Mouse (Mus musculus): Measurements from ENCODE around the gene Rps18. TPM values are rescaled to one million over a fixed set of nuclear protein-coding genes. Genes with fewer than 3 reads are reported as not detected.

Rps18 gene
- polyA plus RNA-seq, 1 experiment from 2014 or later: 872 TPM

DNA sequence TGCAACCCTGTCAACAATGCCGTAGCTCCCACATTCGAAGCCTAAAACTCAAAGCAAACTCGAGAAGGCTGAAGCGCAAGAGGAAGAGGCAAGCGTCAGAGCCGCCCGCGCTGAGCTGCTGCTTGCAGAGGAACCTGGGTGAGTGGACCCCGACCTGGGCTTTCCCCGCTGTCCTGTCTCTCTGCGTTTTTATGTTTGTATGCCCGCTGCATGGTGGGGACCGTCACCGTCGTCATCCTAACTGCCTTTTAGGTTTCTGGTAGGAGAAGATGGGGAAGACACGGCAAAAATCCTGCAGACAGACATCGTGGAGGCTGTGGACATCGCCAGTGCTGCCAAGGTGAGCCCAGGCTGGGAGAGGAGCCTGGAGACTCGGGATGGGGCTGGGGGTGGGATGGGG lies 14.4 kb downstream of the Rps18 start:
- Histone ChIP-seq H3K36me3 (ENCODE audit: control insufficient read depth, insufficient read depth, low read length) (peaks cover 59% of the 10 kb centered on the region), H3K9ac (replicated peaks; ENCODE audit: low read length) (peak overlapping the region; percentile 58), H3K4me1 (ENCODE audit: control insufficient read depth, insufficient read depth, low read length) (peaks cover 16% of the 10 kb centered on the region), H3K9me3 (ENCODE audit: control insufficient read depth, low read length) (no peaks in the 10 kb centered on the region), H3K4me2 (ENCODE audit: low read length) (peak overlapping the region; percentile 95), H3K4me3 (replicated peaks; ENCODE audit: low read depth, low read length) (peak overlapping the region; percentile 67), H3K27ac (replicated peaks; ENCODE audit: low read depth, low read length) (no peak overlapping the region), H3K27me3 (ENCODE audit: control insufficient read depth, insufficient read depth, low read length) (no peaks in the 10 kb centered on the region)
- 63% methylated on average over 19 of the region's 19 CpGs for WGBS
- ATAC-seq (ENCODE audit: low FRiP score, low TSS enrichment) (no peak), DNase-seq (no peak)

DNA sequence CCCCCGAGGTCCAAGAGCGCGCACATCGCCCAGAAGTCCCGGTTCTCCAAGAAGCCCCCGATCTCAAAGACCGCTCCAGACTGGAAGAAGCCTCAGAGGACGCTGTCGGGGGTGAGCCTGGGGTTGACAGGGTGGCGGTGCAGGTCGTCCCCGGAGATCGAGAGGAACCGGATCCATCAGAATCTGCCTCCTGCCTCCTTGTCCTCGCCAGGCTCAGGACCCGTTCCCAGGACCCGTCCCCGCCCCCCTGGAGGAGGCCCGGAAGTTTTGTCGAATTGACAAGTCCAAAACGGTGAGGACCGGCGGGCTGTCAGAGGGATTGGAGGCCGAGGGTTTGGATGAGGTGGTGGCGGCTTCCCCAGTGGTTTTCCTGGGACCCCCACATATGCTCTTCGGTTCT lies 14.8 kb downstream of the Rps18 start:
- WGBS: 4% methylated on average over 26 of the region's 26 CpGs
- ATAC-seq (ENCODE audit: low FRiP score, low TSS enrichment): 0 out of 2 replicates have a peak, but pooled peaks have one; percentile 7
- no peaks in the 10 kb centered on the region for H3K9me3 ChIP-seq (ENCODE audit: control insufficient read depth, low read length)
- peaks cover 55% of the 10 kb centered on the region for H3K36me3 ChIP-seq (ENCODE audit: control insufficient read depth, insufficient read depth, low read length)
- H3K9ac ChIP-seq (replicated peaks; ENCODE audit: low read length): peak overlapping the region; percentile 58
- H3K4me3 ChIP-seq (replicated peaks; ENCODE audit: low read depth, low read length): peak overlapping the region; percentile 67
- no peak overlapping the region for H3K27ac ChIP-seq (replicated peaks; ENCODE audit: low read depth, low read length)
- H3K4me2 ChIP-seq (ENCODE audit: low read length): peak overlapping the region; percentile 95
- no peak for DNase-seq
- no peaks in the 10 kb centered on the region for H3K27me3 ChIP-seq (ENCODE audit: control insufficient read depth, insufficient read depth, low read length)
- H3K4me1 ChIP-seq (ENCODE audit: control insufficient read depth, insufficient read depth, low read length): peaks cover 16% of the 10 kb centered on the region

DNA sequence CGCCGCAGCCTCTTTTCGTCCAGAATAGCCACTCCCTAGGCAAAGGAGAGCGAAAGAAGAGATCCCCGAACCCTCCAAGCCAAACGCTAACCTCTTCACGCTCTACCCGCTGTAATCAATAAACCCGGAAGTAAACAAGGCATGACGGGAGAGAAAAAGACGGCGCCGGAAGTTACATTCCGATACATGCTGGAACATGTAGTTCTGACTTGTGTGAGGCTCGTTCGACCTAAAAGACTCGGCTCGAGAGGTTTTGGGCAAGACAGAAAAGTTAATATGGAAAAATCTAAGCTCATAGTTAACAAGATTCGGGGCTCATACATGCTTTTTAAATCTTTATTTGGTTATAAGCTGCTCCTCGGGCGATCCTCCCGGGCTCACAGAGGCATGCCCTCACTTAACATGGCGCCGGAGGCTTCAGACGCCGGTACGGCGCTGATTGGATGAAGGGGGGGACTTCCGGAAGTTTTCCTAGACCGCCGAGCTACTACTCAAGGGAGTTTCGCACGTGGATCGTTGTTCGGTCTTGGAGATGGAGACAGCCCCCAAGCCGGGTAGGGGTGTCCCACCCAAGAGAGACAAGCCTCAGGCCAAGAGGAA lies 15.5 kb downstream of the Rps18 start, which contains the start of the genes Pfdn6 and Wdr46:
Pfdn6 (minus strand) TSS at position 138 of the 600 bp plus-strand sequence.
Wdr46 (plus strand) TSS at position 455 of the 600 bp plus-strand sequence.
- peak within 1 kb of the TSS; percentile 95 for H3K4me2 ChIP-seq (ENCODE audit: low read length)
- DNase-seq: peak; percentile 96
- H3K4me1 ChIP-seq (ENCODE audit: control insufficient read depth, insufficient read depth, low read length): peaks cover 16% of the 10 kb centered on the region
- under 1% methylated on average over 36 of the region's 36 CpGs for WGBS
- no peaks in the 10 kb centered on the region for H3K27me3 ChIP-seq (ENCODE audit: control insufficient read depth, insufficient read depth, low read length)
- no peak within 1 kb of the TSS for H3K27ac ChIP-seq (replicated peaks; ENCODE audit: low read depth, low read length)
- peak within 1 kb of the TSS; percentile 67 for H3K4me3 ChIP-seq (replicated peaks; ENCODE audit: low read depth, low read length)
- H3K36me3 ChIP-seq (ENCODE audit: control insufficient read depth, insufficient read depth, low read length): peaks cover 55% of the 10 kb centered on the region
- no peaks in the 10 kb centered on the region for H3K9me3 ChIP-seq (ENCODE audit: control insufficient read depth, low read length)
- H3K9ac ChIP-seq (replicated peaks; ENCODE audit: low read length): peak within 1 kb of the TSS; percentile 65
- peak; percentile 91 for ATAC-seq (ENCODE audit: low FRiP score, low TSS enrichment)

DNA sequence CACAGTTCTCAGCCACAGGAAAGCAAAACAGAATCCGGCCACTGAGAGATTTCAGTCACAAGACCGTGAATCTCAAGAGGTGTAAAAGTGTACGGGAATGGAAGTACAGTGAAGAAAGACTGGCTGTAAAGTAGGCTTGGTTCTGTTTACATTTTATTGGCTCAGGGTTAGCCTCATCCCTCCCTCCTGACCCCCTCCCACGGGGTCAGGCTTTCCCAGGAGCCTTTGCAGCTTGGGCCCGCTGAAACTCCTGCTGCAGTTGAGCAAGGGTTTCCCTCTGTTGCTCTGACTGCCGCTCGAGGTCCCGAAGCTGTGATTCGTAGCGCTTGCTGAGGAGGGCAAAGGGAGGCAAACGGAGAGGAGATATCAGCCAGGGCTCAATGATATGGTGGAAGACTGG lies 17.0 kb downstream of the Rps18 start:
- no peak overlapping the region for H3K9ac ChIP-seq (replicated peaks; ENCODE audit: low read length)
- H3K9me3 ChIP-seq (ENCODE audit: control insufficient read depth, low read length): no peaks in the 10 kb centered on the region
- WGBS: 88% methylated on average over 11 of the region's 11 CpGs
- H3K4me1 ChIP-seq (ENCODE audit: control insufficient read depth, insufficient read depth, low read length): peaks cover 16% of the 10 kb centered on the region
- H3K36me3 ChIP-seq (ENCODE audit: control insufficient read depth, insufficient read depth, low read length): peaks cover 48% of the 10 kb centered on the region
- H3K27ac ChIP-seq (replicated peaks; ENCODE audit: low read depth, low read length): no peak overlapping the region
- H3K4me3 ChIP-seq (replicated peaks; ENCODE audit: low read depth, low read length): no peak overlapping the region
- no peak for DNase-seq
- no peak for ATAC-seq (ENCODE audit: low FRiP score, low TSS enrichment)
- H3K4me2 ChIP-seq (ENCODE audit: low read length): peak overlapping the region; percentile 95; the same call in 1 of the 2 replicates
- no peaks in the 10 kb centered on the region for H3K27me3 ChIP-seq (ENCODE audit: control insufficient read depth, insufficient read depth, low read length)

DNA sequence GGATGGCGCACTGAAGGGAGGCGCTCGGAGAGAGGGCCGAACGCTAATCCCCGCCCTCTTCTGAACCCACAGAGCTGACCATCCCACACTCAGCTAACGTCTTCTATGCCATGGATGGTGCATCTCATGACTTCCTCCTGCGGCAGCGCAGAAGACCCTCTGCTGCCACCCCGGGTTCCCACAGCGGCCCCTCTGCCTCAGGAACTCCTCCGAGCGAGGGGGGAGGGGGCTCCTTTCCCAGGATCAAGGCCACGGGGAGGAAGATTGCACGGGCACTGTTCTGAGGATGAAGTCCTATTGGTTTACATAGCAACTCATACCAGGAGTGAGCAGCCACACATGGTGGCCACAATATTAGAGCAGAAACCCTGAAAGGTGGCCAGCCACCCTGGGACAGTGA lies 18.8 kb downstream of the Rps18 start:
- Histone ChIP-seq H3K4me1 (ENCODE audit: control insufficient read depth, insufficient read depth, low read length) (peaks cover 16% of the 10 kb centered on the region), H3K27me3 (ENCODE audit: control insufficient read depth, insufficient read depth, low read length) (no peaks in the 10 kb centered on the region), H3K9me3 (ENCODE audit: control insufficient read depth, low read length) (no peaks in the 10 kb centered on the region), H3K27ac (replicated peaks; ENCODE audit: low read depth, low read length) (no peak overlapping the region), H3K4me2 (ENCODE audit: low read length) (no peak overlapping the region), H3K9ac (replicated peaks; ENCODE audit: low read length) (no peak overlapping the region), H3K4me3 (replicated peaks; ENCODE audit: low read depth, low read length) (no peak overlapping the region), H3K36me3 (ENCODE audit: control insufficient read depth, insufficient read depth, low read length) (peaks cover 52% of the 10 kb centered on the region)
- ATAC-seq (ENCODE audit: low FRiP score, low TSS enrichment) (no peak), DNase-seq (no peak)
- WGBS: 83% methylated on average over 15 of the region's 15 CpGs

DNA sequence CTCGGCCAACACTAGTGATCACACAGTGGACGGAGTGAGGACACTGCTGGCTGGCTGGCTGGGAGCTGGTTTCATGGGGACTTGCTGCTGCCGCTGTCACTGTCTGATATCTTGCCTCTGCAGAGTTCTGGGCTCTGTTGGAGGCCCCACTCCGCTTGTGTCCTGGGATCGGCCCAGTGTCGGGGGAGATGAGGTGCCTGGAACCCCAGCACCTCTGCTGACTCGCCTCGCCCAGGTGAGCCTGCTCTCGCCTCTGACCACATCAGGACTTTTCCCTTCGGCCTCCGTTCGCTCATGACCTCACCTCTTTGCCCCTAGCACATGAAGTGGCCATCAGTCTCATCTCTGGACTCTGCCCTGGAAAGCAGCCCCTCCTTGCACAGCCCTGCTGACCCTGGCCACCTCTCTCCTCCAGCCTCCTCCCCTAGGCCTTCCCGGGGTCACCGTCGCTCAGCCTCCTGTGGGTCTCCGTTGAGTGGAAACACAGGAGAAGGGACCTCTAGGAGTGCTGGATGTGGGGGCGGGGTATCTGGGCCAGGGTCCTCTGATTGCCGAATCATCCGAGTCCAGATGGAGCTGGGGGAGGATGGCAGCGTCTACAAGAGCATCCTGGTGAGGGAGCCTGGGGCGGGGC lies 20.3 kb downstream of the Rps18 start:
- Histone ChIP-seq H3K4me1 (ENCODE audit: control insufficient read depth, insufficient read depth, low read length) (peaks cover 16% of the 10 kb centered on the region), H3K27ac (replicated peaks; ENCODE audit: low read depth, low read length) (no peak overlapping the region), H3K36me3 (ENCODE audit: control insufficient read depth, insufficient read depth, low read length) (peaks cover 52% of the 10 kb centered on the region), H3K4me2 (ENCODE audit: low read length) (no peak overlapping the region), H3K27me3 (ENCODE audit: control insufficient read depth, insufficient read depth, low read length) (no peaks in the 10 kb centered on the region), H3K9ac (replicated peaks; ENCODE audit: low read length) (no peak overlapping the region), H3K9me3 (ENCODE audit: control insufficient read depth, low read length) (no peaks in the 10 kb centered on the region), H3K4me3 (replicated peaks; ENCODE audit: low read depth, low read length) (no peak overlapping the region)
- no peak for DNase-seq
- no peak for ATAC-seq (ENCODE audit: low FRiP score, low TSS enrichment)
- WGBS: 91% methylated on average over 21 of the region's 21 CpGs

DNA sequence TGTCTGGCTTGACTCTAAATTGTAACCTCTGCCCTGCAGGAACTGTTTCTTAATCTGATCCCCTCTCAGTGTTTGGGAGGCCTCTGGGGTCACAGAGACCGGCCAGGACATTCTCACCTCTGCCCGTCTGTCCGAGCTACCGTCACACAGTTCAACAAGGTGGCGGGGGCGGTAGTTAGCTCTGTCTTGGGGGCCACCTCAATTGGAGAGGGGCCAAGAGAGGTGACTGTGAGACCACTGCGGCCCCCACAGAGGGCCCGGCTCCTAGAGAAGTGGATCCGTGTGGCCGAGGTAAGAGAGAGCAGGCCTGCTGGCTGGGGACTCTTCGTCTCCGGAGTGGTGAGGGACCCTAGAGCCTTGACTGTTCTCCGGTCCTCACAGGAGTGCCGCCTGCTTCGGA lies 22.8 kb downstream of the Rps18 start:
- H3K4me1 ChIP-seq (ENCODE audit: control insufficient read depth, insufficient read depth, low read length): peaks cover 16% of the 10 kb centered on the region
- no peak overlapping the region for H3K4me3 ChIP-seq (replicated peaks; ENCODE audit: low read depth, low read length)
- peaks cover 41% of the 10 kb centered on the region for H3K36me3 ChIP-seq (ENCODE audit: control insufficient read depth, insufficient read depth, low read length)
- H3K27me3 ChIP-seq (ENCODE audit: control insufficient read depth, insufficient read depth, low read length): no peaks in the 10 kb centered on the region
- WGBS: 91% methylated on average over 15 of the region's 15 CpGs
- H3K9me3 ChIP-seq (ENCODE audit: control insufficient read depth, low read length): no peaks in the 10 kb centered on the region
- no peak overlapping the region for H3K4me2 ChIP-seq (ENCODE audit: low read length)
- H3K27ac ChIP-seq (replicated peaks; ENCODE audit: low read depth, low read length): no peak overlapping the region
- no peak for DNase-seq
- H3K9ac ChIP-seq (replicated peaks; ENCODE audit: low read length): no peak overlapping the region
- no peak for ATAC-seq (ENCODE audit: low FRiP score, low TSS enrichment)

DNA sequence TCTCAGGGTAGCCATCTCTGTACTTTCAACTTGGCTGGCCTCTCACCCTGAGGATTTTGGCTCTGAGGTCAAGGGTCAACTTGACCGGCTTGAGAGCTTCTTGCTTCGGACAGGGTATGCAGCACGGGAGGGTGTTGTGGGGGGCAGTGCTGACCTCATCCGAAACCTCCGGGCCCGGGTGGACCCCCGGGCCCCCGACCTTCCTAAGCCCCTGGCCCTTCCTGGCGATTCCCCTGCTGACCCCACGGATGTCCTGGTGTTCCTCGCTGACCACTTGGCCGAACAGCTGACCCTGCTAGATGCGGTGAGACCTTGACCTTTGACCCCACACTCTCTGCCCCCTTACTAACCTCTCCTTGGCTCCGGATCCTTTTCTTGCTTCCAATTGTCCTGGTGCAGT lies 23.4 kb downstream of the Rps18 start:
- Histone ChIP-seq H3K36me3 (ENCODE audit: control insufficient read depth, insufficient read depth, low read length) (peaks cover 40% of the 10 kb centered on the region), H3K27me3 (ENCODE audit: control insufficient read depth, insufficient read depth, low read length) (no peaks in the 10 kb centered on the region), H3K27ac (replicated peaks; ENCODE audit: low read depth, low read length) (no peak overlapping the region), H3K4me1 (ENCODE audit: control insufficient read depth, insufficient read depth, low read length) (peaks cover 16% of the 10 kb centered on the region), H3K4me2 (ENCODE audit: low read length) (no peak overlapping the region), H3K4me3 (replicated peaks; ENCODE audit: low read depth, low read length) (no peak overlapping the region), H3K9me3 (ENCODE audit: control insufficient read depth, low read length) (no peaks in the 10 kb centered on the region), H3K9ac (replicated peaks; ENCODE audit: low read length) (no peak overlapping the region)
- 85% methylated on average over 14 of the region's 14 CpGs for WGBS
- no peak for ATAC-seq (ENCODE audit: low FRiP score, low TSS enrichment)
- no peak for DNase-seq

DNA sequence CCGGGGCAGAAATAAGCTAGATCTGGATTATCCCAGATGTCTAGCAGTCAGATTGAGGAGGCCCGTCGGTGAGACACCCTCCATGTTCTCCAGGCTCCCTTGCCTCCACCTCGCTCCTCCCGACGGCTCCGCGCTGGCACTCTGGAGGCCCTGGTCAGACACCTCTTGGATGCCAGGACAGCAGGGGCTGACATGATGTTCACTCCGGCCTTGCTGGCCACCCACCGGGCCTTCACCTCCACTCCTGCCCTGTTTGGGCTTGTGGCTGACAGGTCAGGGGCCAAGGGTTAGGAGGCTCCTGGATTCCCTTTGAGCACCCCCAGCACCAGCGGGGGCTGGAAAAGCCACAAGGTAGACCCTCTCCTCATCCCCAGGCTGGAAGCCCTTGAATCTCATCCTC lies 23.9 kb downstream of the Rps18 start:
- 91% methylated on average over 11 of the region's 11 CpGs for WGBS
- Histone ChIP-seq H3K27me3 (ENCODE audit: control insufficient read depth, insufficient read depth, low read length) (no peaks in the 10 kb centered on the region), H3K4me3 (replicated peaks; ENCODE audit: low read depth, low read length) (0 out of 2 replicates have a peak overlapping the region, but pooled peaks have one; percentile 3), H3K36me3 (ENCODE audit: control insufficient read depth, insufficient read depth, low read length) (peaks cover 35% of the 10 kb centered on the region), H3K9ac (replicated peaks; ENCODE audit: low read length) (no peak overlapping the region), H3K9me3 (ENCODE audit: control insufficient read depth, low read length) (no peaks in the 10 kb centered on the region), H3K4me1 (ENCODE audit: control insufficient read depth, insufficient read depth, low read length) (peaks cover 16% of the 10 kb centered on the region), H3K27ac (replicated peaks; ENCODE audit: low read depth, low read length) (no peak overlapping the region), H3K4me2 (ENCODE audit: low read length) (no peak overlapping the region)
- DNase-seq (no peak), ATAC-seq (ENCODE audit: low FRiP score, low TSS enrichment) (no peak)
